Mouse (Mus musculus) frontal cortex, adult 2 months (tissue): ENCODE results near the gene Rabggtb. TPM values are rescaled to one million over a fixed set of nuclear protein-coding genes. Genes with fewer than 3 reads are reported as not detected.
A peak's percentile ranks its signal among the peaks of the same experiment; 100 is the strongest.

ENCODE experiments used
- DNase-seq, 2 experiments: peaks; one replicate each; pipeline ENCODE4 v3.0.0; 2022; ENCODE audit warnings: low spot score in 1 of 2; ENCODE audit errors: extremely low spot score in 1 of 2
- polyA plus RNA-seq: library from polyadenylated mRNA; depleted of rRNA; stranded (reverse); fragments of >200 nt; gene quantifications from 2 replicates; pipeline ENCODE4 v1.2.3, GENCODE M21; 2012

The Rabggtb gene
- polyA plus RNA-seq, 1 experiment = 73.9 TPM

DNA sequence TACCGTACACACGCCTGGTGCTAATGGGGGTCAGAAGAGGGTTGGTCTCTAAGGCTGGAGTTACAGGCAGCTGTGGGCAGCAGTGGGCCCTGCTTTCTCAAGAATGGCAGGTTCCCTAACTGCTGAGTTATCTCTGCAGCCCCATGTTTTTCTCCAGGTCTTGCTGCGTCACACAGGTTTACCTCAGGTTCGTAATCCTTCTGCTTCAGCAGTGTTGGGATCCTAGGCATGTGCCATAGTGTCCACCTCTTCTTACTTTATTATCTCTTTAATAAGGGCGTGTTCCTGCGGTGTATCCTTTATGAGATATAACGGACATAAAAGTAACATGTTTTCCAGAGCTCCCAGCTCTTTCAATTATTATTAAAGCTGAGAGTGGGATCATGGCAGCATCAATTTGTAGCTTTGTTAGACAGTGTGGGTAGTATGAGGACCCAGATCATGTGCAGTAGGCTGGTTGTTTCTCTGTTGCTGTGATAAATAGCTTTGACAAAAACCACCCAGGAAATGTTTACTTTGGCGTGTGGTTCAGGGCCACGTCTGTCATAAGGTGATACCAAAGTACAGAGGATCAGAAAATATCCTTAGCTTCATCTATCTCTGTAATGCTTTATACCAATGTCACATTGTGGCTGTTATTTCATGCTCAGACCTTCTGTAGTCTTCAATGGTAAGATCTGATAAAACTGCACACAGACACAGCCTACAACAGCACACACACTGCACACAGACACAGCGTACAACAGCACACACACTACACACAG lies 8.5 kb upstream of the Rabggtb start:
- no peak for DNase-seq

- no peak for DNase-seq
These were observed 4.4 kb upstream of the Rabggtb start for GRCm38 (mm10) chr3:153917200-153917599.

- DNase-seq = no peak
These were observed 868 bp upstream of the Rabggtb start for GRCm38 (mm10) chr3:153913510-153914243.

- DNase-seq = no peak
These were observed 848 bp downstream of the Rabggtb start for GRCm38 (mm10) chr3:153911882-153912440.

DNA sequence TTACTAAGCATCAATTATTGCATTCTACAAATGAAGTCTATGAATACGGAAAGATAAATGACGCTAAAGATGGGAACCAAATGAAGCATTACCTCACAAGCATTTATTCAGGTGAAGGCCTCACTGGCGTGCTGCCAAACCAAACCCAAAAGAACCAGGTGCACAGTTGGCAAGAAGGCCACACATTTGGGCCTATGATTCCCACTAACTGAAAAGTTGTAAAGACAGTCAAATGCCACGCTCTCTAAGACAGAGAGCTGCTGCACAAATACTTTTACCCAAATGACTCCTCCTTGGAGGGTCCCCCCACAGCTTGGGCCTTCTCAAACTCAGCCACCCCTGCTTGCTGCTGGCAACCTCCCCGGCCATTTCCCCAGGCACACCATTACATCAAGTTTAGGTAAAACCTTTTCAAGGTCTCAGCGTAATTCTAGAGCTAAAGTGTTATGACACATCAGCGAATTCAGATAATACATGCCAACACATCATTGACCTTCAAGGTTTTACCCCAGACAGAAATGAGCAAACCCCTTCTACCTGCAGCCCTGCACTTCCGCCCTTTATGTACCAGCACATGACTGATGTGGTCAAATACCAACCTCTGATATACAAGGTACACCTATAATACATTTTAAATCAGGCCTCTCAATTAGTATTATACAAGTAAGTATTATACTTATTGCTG lies 1.5 kb downstream of the Rabggtb start:
- DNase-seq = no peak

DNA sequence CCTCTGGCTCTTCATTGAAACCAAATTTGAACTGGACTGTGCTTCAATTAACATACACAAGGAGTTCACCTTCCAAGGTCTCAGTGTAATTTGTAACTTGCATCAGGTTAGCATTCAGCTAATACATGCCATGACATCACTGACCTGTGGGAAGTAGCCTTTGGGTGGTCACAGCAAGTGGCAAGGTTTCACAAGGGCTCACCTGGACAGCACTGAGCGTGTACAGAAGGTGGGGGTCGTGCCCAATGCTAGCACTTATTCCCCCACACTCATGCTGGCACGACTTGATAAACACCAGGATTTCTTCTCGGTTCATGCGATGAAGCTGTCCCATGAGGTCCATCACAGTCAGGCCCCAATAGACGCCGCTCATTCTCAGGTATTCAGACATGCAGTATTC lies 2.3 kb downstream of the Rabggtb start:
- no peak for DNase-seq

DNA sequence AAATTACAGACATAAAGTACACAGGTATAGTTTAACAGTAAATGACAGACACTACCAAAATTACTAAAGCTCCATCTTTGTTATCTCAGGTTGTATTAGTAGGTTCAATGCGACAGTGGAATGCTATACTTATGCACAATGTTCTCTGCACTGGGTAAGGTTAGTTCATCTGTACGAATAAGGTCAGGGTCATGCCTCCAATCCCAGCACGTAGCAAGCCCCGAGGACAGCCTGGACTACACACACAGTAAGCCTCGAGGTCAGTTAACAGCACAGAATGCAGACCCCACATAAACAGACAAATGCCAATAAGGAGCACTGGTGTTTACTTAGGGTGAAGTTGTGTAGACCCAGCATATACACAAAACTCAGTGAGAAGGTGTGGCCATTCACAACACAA lies 3.9 kb downstream of the Rabggtb start:
- no peak for DNase-seq

- DNase-seq = no peak
These were observed 6.5 kb downstream of the Rabggtb start, which contains the start of gene Msh4 for GRCm38 (mm10) chr3:153906136-153906871. TSS of gene Msh4 (minus strand) at chr3:153906138.

DNA sequence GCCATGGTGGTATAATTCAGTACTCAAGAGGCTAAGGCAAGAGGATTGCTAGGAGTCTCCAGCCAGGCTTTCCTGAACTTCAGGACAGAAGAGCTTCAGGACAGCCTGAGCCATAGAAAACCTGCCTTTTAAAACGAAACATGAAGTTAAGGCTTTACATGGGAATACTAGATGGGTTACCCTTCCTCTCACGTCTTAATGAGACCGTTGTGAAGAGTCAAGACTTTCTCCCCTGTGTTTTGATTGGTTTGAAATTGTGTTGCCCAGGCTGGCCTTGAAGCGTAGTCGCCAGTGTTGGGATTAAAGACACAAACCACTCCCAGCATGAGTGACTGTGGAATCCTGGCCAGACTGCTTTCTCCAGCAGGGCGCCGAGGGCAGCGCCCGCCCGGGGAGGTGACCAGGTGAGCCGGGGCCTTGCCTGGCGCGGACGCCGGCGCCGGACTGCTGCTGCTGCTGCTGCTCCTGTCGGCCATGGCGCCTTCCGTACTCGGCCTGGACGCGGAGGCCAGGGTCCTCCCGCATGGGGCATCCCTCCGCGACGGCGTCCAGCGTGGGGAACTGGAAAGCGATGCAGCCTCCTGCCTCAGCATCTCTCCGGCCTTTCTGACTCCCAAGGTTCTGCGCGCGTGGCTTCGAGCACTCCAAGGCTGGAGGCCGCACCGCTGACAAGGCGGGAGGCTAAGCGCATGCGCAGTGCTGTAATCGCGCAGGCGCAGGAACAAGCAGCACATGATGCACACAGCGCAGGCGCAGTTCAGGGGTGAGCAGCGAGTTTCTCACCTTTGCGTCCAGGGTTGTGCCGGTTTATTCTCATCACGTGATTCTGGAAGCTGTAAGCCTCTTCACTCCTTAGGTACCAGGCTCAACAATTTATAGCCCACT lies 7.3 kb downstream of the Rabggtb start:
- DNase-seq = no peak

DNA sequence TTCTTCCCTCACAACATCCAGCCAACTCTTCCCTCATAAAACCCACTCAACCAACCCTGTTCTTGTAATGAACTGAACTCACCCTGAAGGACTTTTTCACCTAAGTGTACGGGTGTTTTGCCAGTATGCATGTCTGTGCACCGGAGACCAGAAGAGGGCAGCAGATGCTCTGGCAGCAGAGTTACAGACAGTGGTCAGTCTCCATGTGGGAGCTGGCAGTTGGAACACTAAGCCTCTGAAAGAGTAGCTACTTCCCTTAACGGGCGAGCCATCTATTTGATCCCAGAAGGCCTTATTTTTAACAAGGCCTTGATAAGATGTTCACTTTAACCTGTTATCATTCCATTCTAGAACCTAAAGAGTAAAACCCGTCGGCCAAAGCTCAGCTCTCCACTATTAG lies 8.2 kb downstream of the Rabggtb start:
- peak in 1 of 2 experiments; percentile 44 for DNase-seq

- no peak for DNase-seq
These were observed 10.2 kb downstream of the Rabggtb start for GRCm38 (mm10) chr3:153902595-153902994.

DNA sequence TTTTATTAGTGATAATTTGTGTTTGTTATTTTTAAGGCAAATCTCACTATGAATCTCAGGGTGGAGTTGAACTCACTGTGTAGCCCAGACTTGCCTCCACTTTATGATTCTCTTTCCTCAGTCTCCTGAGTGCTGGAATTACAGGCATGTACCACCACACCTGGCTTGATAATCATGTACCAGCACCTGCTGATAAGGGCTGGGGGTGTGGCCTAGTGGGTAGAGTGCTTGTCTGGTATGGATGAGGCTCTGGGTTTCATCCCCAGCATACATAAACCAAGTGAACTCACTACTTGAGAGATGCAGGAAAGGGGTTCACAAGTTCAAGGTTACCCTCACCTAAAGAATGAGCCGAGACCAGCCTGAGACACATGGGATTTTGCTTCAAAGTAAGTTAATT lies 10.9 kb downstream of the Rabggtb start:
- DNase-seq = no peak

DNA sequence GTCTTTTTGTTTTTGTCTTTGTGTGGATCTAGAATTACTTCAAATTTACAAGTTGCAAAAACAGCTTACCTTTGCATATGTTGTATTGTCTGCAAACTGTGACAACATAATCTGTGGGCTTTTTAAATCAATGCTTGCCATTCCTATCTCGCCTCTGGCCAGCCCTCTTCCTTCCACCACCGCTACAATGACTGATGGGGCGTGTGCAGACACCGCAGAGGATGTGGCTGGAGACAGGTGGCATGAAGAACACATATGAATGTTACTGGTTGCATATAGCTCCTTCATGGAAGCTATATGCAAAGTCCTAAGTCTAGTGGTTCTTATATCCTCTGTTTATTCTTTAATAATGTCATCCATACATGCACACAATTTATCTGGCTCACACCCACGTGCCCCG lies 15.6 kb downstream of the Rabggtb start:
- DNase-seq = no peak

DNA sequence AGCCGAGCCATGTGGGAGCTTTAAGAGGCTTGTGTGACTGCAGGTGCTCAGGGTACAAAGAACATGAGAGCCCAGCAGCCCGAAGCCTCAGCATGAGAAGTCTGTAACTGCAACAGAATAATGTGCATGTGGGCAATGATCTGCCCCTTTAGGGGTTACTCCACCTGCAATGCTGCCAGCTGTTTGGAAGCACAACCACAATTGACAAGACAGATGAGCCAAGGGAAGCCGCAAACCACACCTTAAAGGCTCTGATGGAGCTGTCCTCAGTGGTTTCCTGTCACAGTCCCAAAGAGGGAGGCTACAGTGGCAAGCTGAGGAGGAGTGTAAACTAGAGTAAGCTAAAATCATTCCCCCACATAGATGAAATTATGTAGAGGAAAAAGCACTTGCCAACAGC lies 17.4 kb downstream of the Rabggtb start:
- no peak for DNase-seq

DNA sequence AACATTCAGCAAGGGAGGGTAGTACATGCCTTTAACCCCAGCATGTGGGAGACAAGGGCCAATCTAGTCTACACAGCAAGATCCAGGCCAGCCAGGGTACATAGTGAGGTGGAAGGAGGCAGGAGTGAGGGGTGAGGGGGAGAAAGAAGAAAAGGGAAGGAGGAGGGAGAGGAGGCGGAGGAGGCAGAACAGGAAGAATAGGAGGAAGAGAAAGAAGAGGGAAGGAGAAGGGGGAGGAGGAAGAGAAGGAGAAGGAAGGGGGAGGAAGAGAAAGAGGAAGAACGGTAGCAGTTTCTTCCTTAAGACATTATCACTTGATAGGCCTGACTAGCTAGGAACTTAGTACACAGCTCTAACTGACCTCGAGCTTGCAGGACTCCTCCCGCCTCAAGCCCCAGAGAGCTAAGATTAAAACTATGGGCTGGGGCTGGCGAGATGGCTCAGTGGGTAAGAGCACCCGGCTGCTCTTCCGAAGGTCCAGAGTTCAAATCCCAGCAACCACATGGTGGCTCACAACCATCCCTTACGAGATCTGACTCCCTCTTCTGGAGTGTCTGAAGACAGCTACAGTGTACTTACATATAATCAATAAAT lies 23.5 kb downstream of the Rabggtb start:
- DNase-seq = no peak

- no peak for DNase-seq
These were observed 24.7 kb downstream of the Rabggtb start for GRCm38 (mm10) chr3:153888141-153888540.

- DNase-seq = no peak
These were observed 26.5 kb downstream of the Rabggtb start for GRCm38 (mm10) chr3:153886296-153886695.

DNA sequence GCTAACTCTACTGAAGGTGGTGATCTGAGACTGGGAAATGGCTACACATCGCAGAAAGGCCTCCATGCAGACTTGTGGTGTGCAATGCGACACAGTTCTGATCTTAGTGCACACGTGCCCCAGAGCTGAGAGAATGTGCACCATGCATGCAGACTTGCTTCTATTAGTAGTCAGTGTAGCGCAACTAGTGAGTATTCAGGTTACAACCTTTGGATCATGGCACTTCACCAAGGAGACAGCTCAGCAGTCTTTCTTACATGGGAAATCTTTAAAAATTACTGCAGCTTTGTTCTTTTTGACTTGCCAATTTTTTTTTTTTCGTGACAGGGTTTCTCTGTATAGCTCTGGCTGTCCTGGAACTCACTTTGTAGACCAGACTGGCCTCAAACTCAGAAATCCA lies 41.4 kb downstream of the Rabggtb start:
- no peak for DNase-seq
